Mouse (Mus musculus): ENCODE measurements around the gene Pck1.
"Not testable (repeated sequence)": the region's sequence is repeated elsewhere in the genome, so short reads cannot be mapped to it uniquely, and the experiment has no call there.

GRCm38 (mm10) chr2:173120117-173120516, 32.7 kb upstream of the Pck1 start:
- TF ChIP-seq CTCF (conservative IDR thresholded peaks at IDR 0.05; ENCODE audit: insufficient read depth, insufficient read length, low read depth, low read length); POLR2A (IDR thresholded peaks at IDR 0.05; ENCODE audit: low read depth, low read length): not testable (repeated sequence)

Measured in kidney, adult 2 months (tissue).